Mouse (Mus musculus) hindbrain, embryonic 16.5 days (tissue): ENCODE results near the gene Gnaz. TPM values are rescaled to one million over a fixed set of nuclear protein-coding genes. Genes with fewer than 3 reads are reported as not detected.

Source experiments
- ATAC-seq: fragments of 200-750 bp; cut with Nextera tagmentation; 2 replicates; pipeline ENCODE4 v1.8.0; 2017; ENCODE audit warnings: moderate TSS enrichment, moderate library complexity
- H3K27ac ChIP-seq: fragments of 300-500 bp; sonication (generic); 2 replicates; pipeline ENCODE4 v1.5.1; 2014; ENCODE audit warnings: low read depth, mild to moderate bottlenecking, control low read depth, low read length, moderate library complexity
- H3K27me3 ChIP-seq: fragments of 300-500 bp; sonication (generic); replicated peaks from 2 replicates; pipeline ENCODE4 v1.6.1; 2014; ENCODE audit warnings: low read length; ENCODE audit not compliant: control insufficient read depth, insufficient read depth
- H3K36me3 ChIP-seq: fragments of 300-500 bp; sonication (generic); 2 replicates; pipeline ENCODE4 v1.6.1; 2014; ENCODE audit warnings: mild to moderate bottlenecking, low read length, moderate library complexity, mixed read lengths; ENCODE audit not compliant: control insufficient read depth, insufficient read depth
- H3K4me1 ChIP-seq: fragments of 300-500 bp; sonication (generic); 2 replicates; pipeline ENCODE4 v1.6.1; 2014; ENCODE audit warnings: low read depth, low read length; ENCODE audit not compliant: control insufficient read depth, insufficient read depth
- H3K4me2 ChIP-seq: fragments of 300-500 bp; sonication (generic); 2 replicates; pipeline ENCODE4 v1.6.1; 2014; ENCODE audit warnings: mild to moderate bottlenecking, low read length, control low read depth, moderate library complexity
- H3K4me3 ChIP-seq: fragments of 300-500 bp; sonication (generic); 2 replicates; pipeline ENCODE4 v1.5.1; 2014; ENCODE audit warnings: mild to moderate bottlenecking, low read length, control low read depth, moderate library complexity
- H3K9ac ChIP-seq: fragments of 300-500 bp; sonication (generic); 2 replicates; pipeline ENCODE4 v1.6.1; 2014; ENCODE audit warnings: low read depth, mild to moderate bottlenecking, control low read depth, low read length, moderate library complexity
- H3K9me3 ChIP-seq: fragments of 300-500 bp; sonication (generic); 2 replicates; pipeline ENCODE4 v1.6.1; 2014; ENCODE audit warnings: mild to moderate bottlenecking, low read length, moderate library complexity; ENCODE audit not compliant: control insufficient read depth
- WGBS: fragments of 180-500 bp; shearing (Covaris S2); extraction: QIAGEN DNeasy Blood & Tissue Kit; methylation state at CpG from one replicate; pipeline ENCODE4 v1.1.7; 2014; 5-methylcytosine and 5-hydroxymethylcytosine counted together
- polyA plus RNA-seq: library from polyadenylated mRNA; unstranded; fragments of >200 nt; fragmentation: Nextera tagmentation; extraction: Ambion mirVana; gene quantifications from 2 replicates; pipeline ENCODE4 v1.2.1, GENCODE M21; 2015

The Gnaz gene
- polyA plus RNA-seq, 1 experiment from 2014 or later: 96.0 TPM

DNA sequence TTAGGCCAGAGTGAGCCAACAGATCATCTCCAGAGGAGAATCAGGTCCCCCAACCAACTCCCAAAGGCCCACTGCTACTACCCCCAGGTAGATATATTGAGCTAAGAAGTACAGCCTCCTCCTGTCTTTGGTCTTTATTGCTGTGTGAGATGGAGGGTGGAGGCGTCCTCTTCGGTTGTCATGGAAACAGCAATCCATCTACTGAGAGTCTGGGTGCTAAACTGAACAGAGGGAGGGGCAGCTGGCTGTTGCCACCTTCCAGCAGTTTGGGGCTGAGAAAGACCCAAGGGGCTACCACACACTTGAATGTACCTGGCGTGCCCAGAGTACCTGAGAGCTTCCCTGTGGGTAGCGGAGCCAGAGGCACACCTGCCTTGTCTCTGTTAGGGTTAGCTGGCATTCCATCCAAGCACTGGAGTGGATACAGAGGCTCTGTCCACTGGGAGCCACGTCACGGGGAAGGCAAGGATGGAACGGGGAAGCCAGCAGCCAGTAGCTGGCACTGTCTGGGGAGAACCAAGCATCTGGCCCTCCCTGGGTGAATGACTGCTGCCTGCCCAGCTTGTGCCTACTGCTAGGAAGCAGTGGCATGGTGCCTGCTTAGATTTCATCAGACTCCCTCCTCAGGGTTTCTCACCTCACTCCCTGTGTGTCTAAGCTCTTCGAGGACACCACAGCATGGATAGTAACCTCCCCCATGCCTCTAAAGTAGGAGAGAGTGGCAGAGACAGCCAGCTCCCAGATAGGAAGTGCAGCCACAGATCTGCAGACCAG lies 40.1 kb downstream of the Gnaz start:
- WGBS: 39% methylated on average over 8 of the region's 8 CpGs
- no peak; the same call in 1 of the 2 replicates for ATAC-seq
- H3K27ac ChIP-seq: no peak overlapping the region

DNA sequence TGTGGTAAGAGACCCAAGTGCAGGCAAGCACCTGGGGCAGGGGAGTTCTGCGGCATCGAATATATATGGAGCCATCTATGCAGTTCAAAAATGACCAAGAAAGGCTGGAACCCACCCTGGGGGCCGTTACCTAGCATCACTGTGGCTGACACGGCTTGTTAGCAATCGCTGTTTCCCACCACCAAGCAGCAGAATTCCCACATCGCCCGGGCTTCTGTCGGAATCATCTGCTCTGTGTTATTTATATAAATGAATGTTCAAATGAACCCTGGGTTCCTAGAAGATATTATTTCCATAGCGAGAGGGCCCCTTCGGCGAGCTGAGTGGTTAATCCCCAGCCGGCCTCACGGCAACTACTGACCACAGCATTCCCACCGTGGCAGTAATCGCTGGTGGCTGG lies 43.7 kb downstream of the Gnaz start:
- no peak overlapping the region for H3K4me2 ChIP-seq
- peaks cover 24% of the 10 kb centered on the region for H3K4me1 ChIP-seq
- no peak overlapping the region for H3K27ac ChIP-seq
- no peak overlapping the region; the same call in 1 of the 2 replicates for H3K9ac ChIP-seq
- no peaks in the 10 kb centered on the region for H3K27me3 ChIP-seq
- no peak overlapping the region for H3K4me3 ChIP-seq
- no peaks in the 10 kb centered on the region for H3K36me3 ChIP-seq
- WGBS: 63% methylated on average over 15 of the region's 15 CpGs
- H3K9me3 ChIP-seq: no peaks in the 10 kb centered on the region
- no peak for ATAC-seq

More for the DNA sequence above, 40.1 kb downstream of the Gnaz start:
- H3K36me3 ChIP-seq: no peaks in the 10 kb centered on the region
- H3K4me1 ChIP-seq: peaks cover 25% of the 10 kb centered on the region
- H3K4me2 ChIP-seq: no peak overlapping the region
- no peaks in the 10 kb centered on the region for H3K27me3 ChIP-seq
- no peak overlapping the region for H3K4me3 ChIP-seq
- H3K9ac ChIP-seq: no peak overlapping the region
- no peaks in the 10 kb centered on the region for H3K9me3 ChIP-seq

DNA sequence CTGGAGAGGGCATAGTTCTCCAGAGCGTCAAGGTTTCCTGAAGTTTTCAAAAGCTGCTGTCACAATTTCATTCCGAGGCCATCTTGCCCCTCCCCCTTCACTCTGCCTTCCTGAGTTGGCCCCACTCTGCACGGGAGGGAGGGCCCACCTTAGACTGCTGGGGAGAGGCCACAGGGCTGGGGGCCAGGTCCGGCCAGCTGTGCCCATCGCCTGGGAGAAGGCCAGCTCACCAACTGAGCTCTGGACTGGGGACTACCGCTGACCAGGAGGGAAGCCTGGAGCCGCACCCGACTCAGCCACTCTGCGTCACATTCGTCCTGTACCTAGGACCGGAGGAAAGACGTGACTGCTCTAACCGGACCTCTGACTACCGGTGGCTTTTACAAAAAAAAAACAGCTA lies 48.5 kb downstream of the Gnaz start:
- H3K9ac ChIP-seq: no peak overlapping the region
- H3K27ac ChIP-seq: no peak overlapping the region
- H3K4me1 ChIP-seq: peaks cover 9% of the 10 kb centered on the region
- 67% methylated on average over 14 of the region's 14 CpGs for WGBS
- no peaks in the 10 kb centered on the region for H3K36me3 ChIP-seq
- H3K4me2 ChIP-seq: no peak overlapping the region
- no peaks in the 10 kb centered on the region for H3K27me3 ChIP-seq
- no peak overlapping the region for H3K4me3 ChIP-seq
- no peaks in the 10 kb centered on the region for H3K9me3 ChIP-seq
- no peak for ATAC-seq

DNA sequence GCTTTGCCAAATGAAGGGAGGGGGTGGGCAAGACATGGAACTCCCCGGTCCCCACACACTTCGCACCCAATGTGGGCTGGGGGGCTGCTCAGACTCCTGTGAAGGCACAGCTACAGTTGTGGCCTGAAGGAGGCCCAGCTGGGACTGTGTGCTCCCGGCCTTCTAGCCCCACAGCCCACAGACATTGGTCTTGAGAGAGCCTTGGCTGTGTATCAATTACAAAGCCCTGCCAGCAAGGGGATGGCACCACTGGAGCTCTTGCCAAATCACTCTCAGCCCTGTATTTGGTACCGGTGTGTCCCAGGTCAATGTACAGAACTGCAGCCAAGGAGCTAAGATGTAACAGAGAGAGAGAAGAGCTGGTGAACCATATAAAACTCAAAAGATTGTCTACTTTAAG lies 49.5 kb downstream of the Gnaz start:
- no peak overlapping the region for H3K27ac ChIP-seq

DNA sequence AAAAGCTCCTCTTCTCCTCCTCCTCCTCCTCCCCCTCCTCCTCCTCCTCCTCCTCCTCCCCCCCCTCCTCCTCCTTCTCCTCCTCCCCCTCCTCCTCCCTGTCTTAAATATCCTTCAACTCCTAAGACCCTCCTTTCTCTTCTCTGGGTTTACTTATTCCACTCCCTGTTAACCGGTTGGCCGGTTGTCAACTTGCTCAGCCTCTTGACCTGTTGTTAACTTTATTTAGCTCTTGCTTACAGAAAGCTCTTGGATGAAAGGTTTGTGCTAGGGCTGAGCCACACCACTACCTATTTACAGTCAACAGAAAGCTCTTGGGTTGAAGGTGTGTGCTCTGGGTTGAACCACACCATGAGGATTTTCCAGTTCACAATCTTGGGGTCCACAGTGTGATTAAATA lies 53.3 kb downstream of the Gnaz start:
- H3K9me3 ChIP-seq: no peaks in the 10 kb centered on the region
- no peak overlapping the region for H3K27ac ChIP-seq
- H3K27me3 ChIP-seq: no peaks in the 10 kb centered on the region
- no peak overlapping the region for H3K4me2 ChIP-seq
- ATAC-seq: no peak
- H3K9ac ChIP-seq: no peak overlapping the region
- no peak overlapping the region for H3K4me3 ChIP-seq
- no peaks in the 10 kb centered on the region for H3K4me1 ChIP-seq
- no peaks in the 10 kb centered on the region for H3K36me3 ChIP-seq
- WGBS: 72% methylated on average over 2 of the region's 2 CpGs

More for the DNA sequence above, 49.5 kb downstream of the Gnaz start:
- Histone ChIP-seq H3K27me3 (no peaks in the 10 kb centered on the region), H3K4me1 (no peaks in the 10 kb centered on the region; the same call in 1 of the 2 replicates), H3K36me3 (no peaks in the 10 kb centered on the region), H3K4me3 (no peak overlapping the region), H3K9ac (no peak overlapping the region), H3K9me3 (no peaks in the 10 kb centered on the region), H3K4me2 (no peak overlapping the region)
- WGBS: 70% methylated on average over 4 of the region's 4 CpGs
- ATAC-seq: no peak

DNA sequence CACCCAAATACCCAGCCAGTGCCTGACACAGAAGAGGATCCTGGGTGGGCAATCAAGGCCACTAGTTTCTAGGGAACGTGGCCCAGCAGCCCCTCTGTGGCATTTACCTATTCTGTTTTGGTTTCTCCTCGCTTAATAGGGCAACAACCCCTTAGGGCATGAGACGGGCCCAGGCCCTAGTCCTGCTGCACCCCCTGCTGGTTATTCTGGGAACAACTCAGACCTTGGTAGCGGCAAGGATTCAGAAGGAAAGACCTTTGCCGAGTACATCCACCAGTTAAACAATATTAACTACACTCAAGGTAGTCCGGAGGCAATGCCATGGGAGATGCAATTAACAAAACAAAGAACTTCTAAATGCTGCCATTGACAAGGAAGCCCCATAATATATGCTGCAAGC lies 54.2 kb downstream of the Gnaz start:
- WGBS: 13% methylated on average over 6 of the region's 6 CpGs
- H3K36me3 ChIP-seq: no peaks in the 10 kb centered on the region
- no peak overlapping the region for H3K4me2 ChIP-seq
- no peak overlapping the region for H3K27ac ChIP-seq
- H3K27me3 ChIP-seq: no peaks in the 10 kb centered on the region
- no peaks in the 10 kb centered on the region for H3K4me1 ChIP-seq
- ATAC-seq: 0 out of 2 replicates have a peak, but pooled peaks have one; percentile 12
- no peaks in the 10 kb centered on the region for H3K9me3 ChIP-seq
- H3K4me3 ChIP-seq: no peak overlapping the region
- H3K9ac ChIP-seq: no peak overlapping the region

DNA sequence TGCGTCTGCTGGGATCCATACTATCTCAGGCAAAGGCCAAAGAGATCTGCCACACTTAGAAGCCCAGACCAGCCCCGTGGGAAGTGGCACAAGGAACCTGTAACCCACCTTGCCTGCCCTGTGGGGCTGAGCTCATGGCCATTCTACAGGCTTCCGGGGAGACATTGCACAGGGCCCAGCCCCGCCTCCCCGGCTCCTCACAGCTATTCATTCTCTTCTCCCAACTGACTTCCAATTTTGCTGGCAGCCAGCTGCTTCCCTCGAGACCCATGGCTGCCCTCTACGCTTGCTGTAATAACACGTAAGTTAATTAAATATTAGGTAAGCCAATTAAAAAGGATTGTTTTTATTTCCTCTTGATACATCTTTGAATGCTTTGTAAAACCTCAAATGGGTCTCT lies 59.5 kb downstream of the Gnaz start:
- peak; percentile 54; the same call in 1 of the 2 replicates for ATAC-seq
- H3K9me3 ChIP-seq: no peaks in the 10 kb centered on the region
- no peak overlapping the region for H3K4me3 ChIP-seq
- H3K9ac ChIP-seq: no peak overlapping the region
- H3K27me3 ChIP-seq: no peaks in the 10 kb centered on the region
- no peaks in the 10 kb centered on the region for H3K4me1 ChIP-seq
- no peaks in the 10 kb centered on the region for H3K36me3 ChIP-seq
- WGBS: 43% methylated on average over 8 of the region's 8 CpGs
- no peak overlapping the region for H3K27ac ChIP-seq
- H3K4me2 ChIP-seq: no peak overlapping the region

DNA sequence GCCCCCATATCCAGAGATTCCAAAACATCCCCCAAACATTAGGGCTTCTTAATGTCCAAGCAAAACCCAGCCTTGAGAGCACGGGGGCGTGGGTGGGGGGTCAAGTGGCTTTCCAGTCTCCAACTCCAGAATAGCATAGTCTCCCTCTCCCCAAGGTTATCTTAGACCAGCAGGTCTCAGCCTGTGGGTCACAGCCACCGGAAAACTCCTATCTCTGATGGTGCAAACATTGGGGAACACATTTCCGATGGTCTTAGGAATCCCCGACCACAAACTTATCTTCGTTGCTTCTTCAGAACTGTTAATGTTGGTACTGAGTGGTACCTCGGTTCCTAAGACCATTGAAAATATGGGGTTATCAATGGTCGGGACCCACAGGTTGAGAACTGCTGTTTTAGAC lies 61.8 kb downstream of the Gnaz start:
- H3K4me1 ChIP-seq: peaks cover 11% of the 10 kb centered on the region
- H3K36me3 ChIP-seq: no peaks in the 10 kb centered on the region
- no peak overlapping the region for H3K9ac ChIP-seq
- no peak overlapping the region for H3K4me3 ChIP-seq
- no peak for ATAC-seq
- WGBS: 93% methylated on average over 8 of the region's 8 CpGs
- H3K27me3 ChIP-seq: no peaks in the 10 kb centered on the region
- no peaks in the 10 kb centered on the region for H3K9me3 ChIP-seq
- no peak overlapping the region for H3K4me2 ChIP-seq
- no peak overlapping the region for H3K27ac ChIP-seq

DNA sequence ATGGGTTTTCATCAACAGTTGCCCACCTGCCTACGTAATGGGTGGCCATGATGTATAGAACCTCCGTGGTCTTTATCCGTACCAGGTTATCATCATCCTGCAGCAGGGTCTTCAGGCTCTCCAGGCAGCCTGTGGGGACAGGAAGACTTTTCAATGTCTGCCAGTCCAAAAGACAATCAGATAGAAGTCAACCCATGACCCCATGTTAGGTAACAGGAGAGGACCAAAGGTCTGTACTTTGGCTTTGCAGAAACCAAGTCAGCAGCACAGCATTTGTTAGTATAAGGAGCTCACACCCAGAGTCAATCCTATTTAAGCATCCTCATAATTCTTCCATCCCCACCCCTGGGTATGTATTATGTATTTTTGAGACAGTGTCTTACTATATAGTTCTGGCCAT lies 62.7 kb downstream of the Gnaz start:
- Histone ChIP-seq H3K27me3 (no peaks in the 10 kb centered on the region), H3K27ac (no peak overlapping the region), H3K4me1 (peaks cover 11% of the 10 kb centered on the region), H3K4me2 (no peak overlapping the region), H3K9me3 (no peaks in the 10 kb centered on the region), H3K9ac (no peak overlapping the region), H3K36me3 (no peaks in the 10 kb centered on the region), H3K4me3 (no peak overlapping the region)
- ATAC-seq: no peak
- WGBS: 96% methylated on average over 3 of the region's 3 CpGs
